Mouse (Mus musculus) forebrain, embryonic 13.5 days (tissue): Measurements from ENCODE around the gene Maco1. TPM values are rescaled to one million over a fixed set of nuclear protein-coding genes. Genes with fewer than 3 reads are reported as not detected.

Experiments
- ATAC-seq: fragments of 200-750 bp; cut with Nextera tagmentation; 2 replicates; pipeline ENCODE4 v1.8.0; 2017
- H3K27ac ChIP-seq: fragments of 300-500 bp; sonication (generic); 2 replicates; pipeline ENCODE4 v1.5.1; 2015; ENCODE audit warnings: inconsistent platforms, mild to moderate bottlenecking, moderate library complexity
- H3K27me3 ChIP-seq: fragments of 300-500 bp; sonication (generic); 2 replicates; pipeline ENCODE4 v1.6.1; 2015; ENCODE audit warnings: mild to moderate bottlenecking, inconsistent platforms
- H3K36me3 ChIP-seq: fragments of 300-500 bp; sonication (generic); 2 replicates; pipeline ENCODE4 v1.6.1; 2015; ENCODE audit warnings: mild to moderate bottlenecking, inconsistent platforms; ENCODE audit not compliant: poor library complexity, severe bottlenecking
- H3K4me1 ChIP-seq: fragments of 300-500 bp; sonication (generic); 2 replicates; pipeline ENCODE4 v1.6.1; 2015; ENCODE audit warnings: inconsistent platforms
- H3K4me2 ChIP-seq: fragments of 300-500 bp; sonication (generic); 2 replicates; pipeline ENCODE4 v1.6.1; 2015; ENCODE audit warnings: inconsistent platforms, mild to moderate bottlenecking, moderate library complexity
- H3K4me3 ChIP-seq: fragments of 300-500 bp; sonication (generic); 2 replicates; pipeline ENCODE4 v1.5.1; 2015; ENCODE audit warnings: mild to moderate bottlenecking, inconsistent platforms
- H3K9ac ChIP-seq: fragments of 300-500 bp; sonication (generic); 2 replicates; pipeline ENCODE4 v1.6.1; 2015; ENCODE audit warnings: mild to moderate bottlenecking, inconsistent platforms
- H3K9me3 ChIP-seq: fragments of 300-500 bp; sonication (generic); replicated peaks from 2 replicates; pipeline ENCODE4 v1.6.1; 2016; ENCODE audit warnings: inconsistent platforms
- whole genome bisulfite sequencing: fragments of 180-500 bp; shearing (Covaris S2); methylation state at CpG from one replicate; pipeline ENCODE4 v1.1.7; 2015; 5-methylcytosine and 5-hydroxymethylcytosine counted together
- polyA plus RNA-seq: library from polyadenylated mRNA; unstranded; fragments of >200 nt; fragmentation: Nextera tagmentation; extraction: Ambion mirVana; gene quantifications from 2 replicates; pipeline ENCODE4 v1.2.1, GENCODE M21; 2015

Gene Maco1
- polyA plus RNA-seq, 1 experiment from 2014 or later = 91.3 TPM

- Histone ChIP-seq H3K36me3 (no peaks in the 10 kb centered on the region), H3K27ac (no peak overlapping the region), H3K4me1 (peaks cover 27% of the 10 kb centered on the region), H3K4me3 (no peak overlapping the region), H3K4me2 (no peak overlapping the region), H3K9ac (no peak overlapping the region), H3K9me3 (no peaks in the 10 kb centered on the region), H3K27me3 (no peaks in the 10 kb centered on the region)
- ATAC-seq = no peak
- 42% methylated on average over 11 of the region's 11 CpGs for WGBS
Observed at GRCm38 (mm10) chr4:134752911-134753426, 100.2 kb downstream of the Maco1 start.

Other genes with a start within 250 kb of the Maco1 start
- 1.6 TPM in 2 replicates for gene Man1c1, start 149.1 kb downstream of the Maco1 start, polyA plus RNA-seq
- gene Ldlrap1, start 85.3 kb downstream of the Maco1 start, polyA plus RNA-seq = 2.6 and 2.7 TPM in 2 replicates
- gene Rhd, start 11.2 kb upstream of the Maco1 start, polyA plus RNA-seq = 1.5 TPM in 2 replicates
- gene Tmem50a, start 61.7 kb upstream of the Maco1 start, polyA plus RNA-seq = 161 and 176 TPM in 2 replicates
- gene Rsrp1, start 70.2 kb upstream of the Maco1 start, polyA plus RNA-seq = 474 and 488 TPM in 2 replicates
- 74.8 and 79.1 TPM in 2 replicates for gene Syf2, start 77.6 kb upstream of the Maco1 start, polyA plus RNA-seq